Mouse (Mus musculus): ENCODE measurements around the gene Cdk15. TPM values are rescaled to one million over a fixed set of nuclear protein-coding genes. Genes with fewer than 3 reads are reported as not detected.

Cdk15 gene
- polyA plus RNA-seq, 1 experiment from 2014 or later = 1.9 TPM

DNA sequence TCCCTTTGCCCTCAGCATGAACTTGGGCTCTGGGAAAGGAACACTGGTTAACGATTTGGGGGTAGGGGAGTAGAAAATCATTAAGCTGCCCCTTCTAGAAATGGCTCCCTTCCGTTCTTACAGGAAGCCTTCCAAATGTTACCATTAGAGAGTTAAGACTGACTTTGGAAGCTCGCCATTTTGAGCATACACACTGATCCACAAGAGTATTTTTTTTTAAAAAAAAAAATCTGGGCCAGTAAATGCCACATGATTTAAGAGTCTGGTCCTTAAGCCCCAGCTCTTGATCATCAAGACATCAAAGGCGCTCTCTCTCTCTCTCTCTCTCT is 77.8 kb downstream of the Cdk15 start:
- Histone ChIP-seq H3K4me1 (peaks cover 27% of the 10 kb centered on the region), H3K9me3 (replicated peaks) (no peaks in the 10 kb centered on the region), H3K4me3 (replicated peaks) (no peak overlapping the region), H3K36me3 (no peaks in the 10 kb centered on the region), H3K27me3 (replicated peaks) (no peaks in the 10 kb centered on the region), H3K9ac (replicated peaks) (no peak overlapping the region), H3K27ac (replicated peaks) (peak overlapping the region; percentile 45; the same call in 1 of the 2 replicates), H3K4me2 (0 out of 2 replicates have a peak overlapping the region, but pooled peaks have one; percentile 2)
- no peak for ATAC-seq (ENCODE audit: low FRiP score)
- WGBS = 29% methylated on average over 4 of the region's 4 CpGs

GRCm38 (mm10) chr1:59336256-59336655 is 79.5 kb downstream of the Cdk15 start:
- no peak overlapping the region for H3K4me2 ChIP-seq
- no peak for ATAC-seq (ENCODE audit: low FRiP score)
- no peaks in the 10 kb centered on the region for H3K9me3 ChIP-seq (replicated peaks)
- H3K36me3 ChIP-seq = no peaks in the 10 kb centered on the region
- H3K4me1 ChIP-seq = peaks cover 36% of the 10 kb centered on the region
- no peak overlapping the region for H3K27ac ChIP-seq (replicated peaks)
- 93% methylated on average over 1 of the region's 1 CpGs for WGBS
- H3K4me3 ChIP-seq (replicated peaks) = no peak overlapping the region
- no peak overlapping the region for H3K9ac ChIP-seq (replicated peaks)
- H3K27me3 ChIP-seq (replicated peaks) = no peaks in the 10 kb centered on the region

DNA sequence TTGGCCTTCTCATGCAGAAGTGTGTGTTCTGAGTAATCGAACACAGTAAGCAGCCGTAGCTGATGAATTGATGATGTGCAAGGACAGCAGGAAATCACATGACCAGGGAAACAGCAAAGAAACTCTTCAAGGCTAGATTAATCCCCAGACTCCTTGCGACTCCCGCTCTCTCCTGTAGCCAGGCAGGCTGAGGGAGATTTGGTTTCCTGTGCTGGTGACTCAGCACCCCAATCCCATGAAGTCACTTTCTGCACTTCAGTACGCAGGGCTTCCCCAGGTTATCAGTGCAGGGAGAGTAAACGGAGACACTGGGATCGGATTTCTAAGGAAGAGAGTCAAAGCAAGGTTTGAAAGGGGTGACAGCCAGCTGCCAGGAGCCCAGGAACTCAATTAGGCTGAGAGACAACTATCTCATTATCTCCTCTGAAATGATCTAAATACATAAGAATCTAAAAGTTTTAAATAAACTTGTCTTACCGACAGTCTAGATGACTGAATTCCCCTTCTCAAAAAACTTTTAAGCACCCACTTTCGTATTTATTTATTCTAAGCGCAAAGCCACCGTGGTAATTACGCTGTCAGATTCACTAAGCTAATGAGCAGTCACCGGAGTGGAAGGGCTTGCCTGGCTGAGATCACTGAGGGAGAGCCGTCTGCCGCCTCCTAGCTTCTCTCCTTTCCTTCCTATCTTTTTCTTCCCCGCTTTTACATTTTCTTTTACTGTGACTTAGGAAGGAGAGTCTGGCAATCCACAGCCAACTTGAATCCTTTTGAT is 84.3 kb downstream of the Cdk15 start:
- Histone ChIP-seq H3K36me3 (no peaks in the 10 kb centered on the region), H3K9ac (replicated peaks) (no peak overlapping the region), H3K27me3 (replicated peaks) (no peaks in the 10 kb centered on the region), H3K4me1 (peaks cover 18% of the 10 kb centered on the region), H3K9me3 (replicated peaks) (no peaks in the 10 kb centered on the region), H3K27ac (replicated peaks) (no peak overlapping the region), H3K4me3 (replicated peaks) (no peak overlapping the region), H3K4me2 (peak overlapping the region; percentile 13)
- ATAC-seq (ENCODE audit: low FRiP score) = no peak
- 6% methylated on average over 16 of the region's 16 CpGs for WGBS

DNA sequence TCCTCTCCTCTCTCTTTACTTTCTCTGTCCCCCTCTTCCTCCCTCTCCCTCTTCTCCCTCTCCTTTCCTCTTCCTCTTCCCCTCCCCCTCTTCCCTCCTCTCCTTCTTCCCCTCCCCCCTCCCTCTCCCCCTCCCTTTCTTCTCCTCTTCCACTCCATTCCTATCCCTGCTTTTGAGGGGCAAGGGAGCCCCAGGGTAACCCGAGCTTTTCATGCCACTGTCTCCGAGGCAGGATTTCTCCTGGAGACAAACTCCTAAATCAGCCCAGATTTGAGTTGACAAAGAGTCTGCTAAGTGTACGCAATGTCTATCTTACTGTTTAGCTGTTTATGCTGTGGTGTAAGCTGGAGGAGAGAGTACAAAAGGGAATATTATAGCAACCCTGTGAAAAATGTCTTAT is 85.0 kb downstream of the Cdk15 start:
- no peak overlapping the region for H3K27ac ChIP-seq (replicated peaks)
- H3K9ac ChIP-seq (replicated peaks) = no peak overlapping the region
- no peaks in the 10 kb centered on the region for H3K9me3 ChIP-seq (replicated peaks)
- WGBS = 10% methylated on average over 3 of the region's 3 CpGs
- no peaks in the 10 kb centered on the region for H3K27me3 ChIP-seq (replicated peaks)
- H3K4me1 ChIP-seq = peaks cover 18% of the 10 kb centered on the region
- H3K4me3 ChIP-seq (replicated peaks) = no peak overlapping the region
- H3K4me2 ChIP-seq = no peak overlapping the region
- no peak for ATAC-seq (ENCODE audit: low FRiP score)
- H3K36me3 ChIP-seq = no peaks in the 10 kb centered on the region

- Histone ChIP-seq H3K36me3 (no peaks in the 10 kb centered on the region), H3K4me3 (replicated peaks) (no peak overlapping the region), H3K27me3 (replicated peaks) (no peaks in the 10 kb centered on the region), H3K4me2 (no peak overlapping the region), H3K9me3 (replicated peaks) (no peaks in the 10 kb centered on the region), H3K9ac (replicated peaks) (no peak overlapping the region), H3K27ac (replicated peaks) (no peak overlapping the region), H3K4me1 (peaks cover 18% of the 10 kb centered on the region)
- ATAC-seq (ENCODE audit: low FRiP score) = no peak
- 29% methylated on average over 6 of the region's 6 CpGs for WGBS
Measured at GRCm38 (mm10) chr1:59342146-59342545, 85.4 kb downstream of the Cdk15 start.

GRCm38 (mm10) chr1:59352706-59353105 is 96.0 kb downstream of the Cdk15 start:
- H3K4me1 ChIP-seq = no peaks in the 10 kb centered on the region
- 86% methylated on average over 4 of the region's 4 CpGs for WGBS
- no peaks in the 10 kb centered on the region for H3K36me3 ChIP-seq
- H3K27ac ChIP-seq (replicated peaks) = no peak overlapping the region
- H3K4me2 ChIP-seq = no peak overlapping the region
- no peak overlapping the region for H3K4me3 ChIP-seq (replicated peaks)
- ATAC-seq (ENCODE audit: low FRiP score) = no peak
- H3K27me3 ChIP-seq (replicated peaks) = no peaks in the 10 kb centered on the region
- H3K9ac ChIP-seq (replicated peaks) = no peak overlapping the region
- H3K9me3 ChIP-seq (replicated peaks) = no peaks in the 10 kb centered on the region

- ATAC-seq (ENCODE audit: low FRiP score) = no peak
- Histone ChIP-seq H3K4me2 (no peak overlapping the region), H3K36me3 (no peaks in the 10 kb centered on the region), H3K27me3 (replicated peaks) (no peaks in the 10 kb centered on the region), H3K9me3 (replicated peaks) (no peaks in the 10 kb centered on the region), H3K4me3 (replicated peaks) (no peak overlapping the region), H3K27ac (replicated peaks) (no peak overlapping the region), H3K9ac (replicated peaks) (no peak overlapping the region), H3K4me1 (no peaks in the 10 kb centered on the region)
- WGBS = 77% methylated on average over 9 of the region's 9 CpGs
Measured at GRCm38 (mm10) chr1:59355440-59355839, 98.7 kb downstream of the Cdk15 start.

DNA sequence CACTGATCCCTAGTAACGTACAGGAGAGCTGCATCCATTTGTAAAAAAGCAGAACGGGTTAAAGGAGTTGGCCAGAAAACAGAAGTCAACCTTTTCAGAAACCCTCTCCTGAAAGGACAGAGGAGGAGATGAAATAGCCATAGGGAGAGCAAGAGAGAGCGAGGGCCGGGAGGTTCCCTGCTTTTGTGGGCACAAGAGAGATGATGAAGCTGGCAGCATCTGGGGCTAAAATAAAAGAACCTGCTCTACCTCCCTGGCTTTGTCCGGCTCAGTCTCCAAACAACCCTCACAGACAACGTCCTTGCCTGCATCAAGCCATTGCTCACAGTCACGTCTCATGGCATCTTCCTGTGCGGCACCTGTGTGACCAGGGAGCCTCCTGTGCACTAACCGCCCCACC is 102.4 kb downstream of the Cdk15 start:
- Histone ChIP-seq H3K4me2 (no peak overlapping the region), H3K4me3 (replicated peaks) (no peak overlapping the region), H3K27me3 (replicated peaks) (no peaks in the 10 kb centered on the region), H3K27ac (replicated peaks) (no peak overlapping the region), H3K4me1 (no peaks in the 10 kb centered on the region), H3K9ac (replicated peaks) (no peak overlapping the region), H3K9me3 (replicated peaks) (no peaks in the 10 kb centered on the region), H3K36me3 (no peaks in the 10 kb centered on the region)
- ATAC-seq (ENCODE audit: low FRiP score) = no peak
- WGBS = 87% methylated on average over 9 of the region's 9 CpGs

DNA sequence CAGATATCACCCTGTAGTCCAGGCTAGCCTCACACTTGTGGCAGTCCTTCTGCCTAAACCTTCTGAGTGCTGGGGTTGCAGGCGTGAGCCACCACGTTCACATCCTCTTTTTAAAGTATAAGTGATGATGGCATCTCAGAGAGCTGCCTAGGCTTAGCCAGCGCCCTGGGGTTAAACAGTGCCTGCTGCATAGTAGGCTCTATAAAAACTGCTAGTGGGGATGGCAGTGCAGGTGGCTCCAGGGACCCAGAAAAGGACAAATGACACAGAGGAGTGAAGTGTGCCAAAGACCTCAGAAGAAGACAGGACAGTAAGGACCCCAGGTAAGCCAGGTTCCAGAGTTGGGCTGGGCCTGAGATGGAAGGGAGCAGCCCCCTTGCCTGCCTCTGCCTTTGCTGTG is 104.1 kb downstream of the Cdk15 start:
- H3K27ac ChIP-seq (replicated peaks) = no peak overlapping the region
- WGBS = 78% methylated on average over 3 of the region's 3 CpGs
- no peak for ATAC-seq (ENCODE audit: low FRiP score)

GRCm38 (mm10) chr1:59361460-59361859 is 104.8 kb downstream of the Cdk15 start:
- H3K9me3 ChIP-seq (replicated peaks) = no peaks in the 10 kb centered on the region
- H3K27me3 ChIP-seq (replicated peaks) = no peaks in the 10 kb centered on the region
- 65% methylated on average over 4 of the region's 4 CpGs for WGBS
- H3K36me3 ChIP-seq = no peaks in the 10 kb centered on the region
- no peak overlapping the region for H3K4me3 ChIP-seq (replicated peaks)
- no peaks in the 10 kb centered on the region for H3K4me1 ChIP-seq
- no peak overlapping the region for H3K9ac ChIP-seq (replicated peaks)
- ATAC-seq (ENCODE audit: low FRiP score) = no peak
- no peak overlapping the region for H3K27ac ChIP-seq (replicated peaks)
- no peak overlapping the region for H3K4me2 ChIP-seq

More for the DNA sequence above, 104.1 kb downstream of the Cdk15 start:
- Histone ChIP-seq H3K4me2 (no peak overlapping the region), H3K4me3 (replicated peaks) (no peak overlapping the region), H3K36me3 (no peaks in the 10 kb centered on the region), H3K9me3 (replicated peaks) (no peaks in the 10 kb centered on the region), H3K9ac (replicated peaks) (no peak overlapping the region), H3K27me3 (replicated peaks) (no peaks in the 10 kb centered on the region), H3K4me1 (no peaks in the 10 kb centered on the region)

GRCm38 (mm10) chr1:59361966-59362365 is 105.3 kb downstream of the Cdk15 start:
- WGBS = 89% methylated on average over 4 of the region's 4 CpGs
- Histone ChIP-seq H3K36me3 (no peaks in the 10 kb centered on the region), H3K4me3 (replicated peaks) (no peak overlapping the region), H3K9ac (replicated peaks) (no peak overlapping the region), H3K27ac (replicated peaks) (no peak overlapping the region), H3K9me3 (replicated peaks) (no peaks in the 10 kb centered on the region), H3K4me2 (no peak overlapping the region), H3K4me1 (no peaks in the 10 kb centered on the region), H3K27me3 (replicated peaks) (no peaks in the 10 kb centered on the region)
- ATAC-seq (ENCODE audit: low FRiP score) = no peak

DNA sequence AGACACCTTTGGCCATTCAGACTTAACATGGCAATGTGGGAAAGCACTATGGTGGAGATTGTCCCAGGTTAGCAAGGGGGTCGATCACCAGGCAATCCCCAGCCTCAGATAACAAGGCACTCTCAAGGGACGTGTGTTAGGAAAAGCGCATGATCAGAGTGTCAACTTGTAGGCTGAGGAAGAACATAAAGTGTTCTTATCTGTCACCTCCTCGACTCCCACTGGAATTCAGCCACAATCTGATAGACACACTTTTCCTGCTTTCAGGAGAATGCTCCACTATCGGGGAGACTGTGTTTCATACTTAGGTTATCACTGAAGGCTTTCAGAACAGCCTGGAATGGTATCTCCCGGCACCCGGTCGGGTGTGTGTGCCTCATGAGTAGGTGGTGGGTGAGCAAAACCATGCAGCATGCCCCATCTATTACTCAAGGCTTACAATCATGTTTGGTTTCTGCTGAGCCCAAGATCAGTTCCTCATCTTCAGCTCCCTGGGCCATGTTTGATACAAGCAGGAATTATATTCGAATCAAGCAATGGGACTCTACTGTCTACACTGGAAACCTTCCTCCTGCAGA is 107.8 kb downstream of the Cdk15 start:
- no peaks in the 10 kb centered on the region for H3K9me3 ChIP-seq (replicated peaks)
- peaks cover 10% of the 10 kb centered on the region for H3K4me1 ChIP-seq
- no peak overlapping the region for H3K4me3 ChIP-seq (replicated peaks)
- 87% methylated on average over 9 of the region's 9 CpGs for WGBS
- H3K4me2 ChIP-seq = no peak overlapping the region
- no peaks in the 10 kb centered on the region for H3K27me3 ChIP-seq (replicated peaks)
- no peak overlapping the region for H3K27ac ChIP-seq (replicated peaks)
- no peak overlapping the region for H3K9ac ChIP-seq (replicated peaks)
- H3K36me3 ChIP-seq = no peaks in the 10 kb centered on the region
- ATAC-seq (ENCODE audit: low FRiP score) = no peak

All from neural tube, embryonic 15.5 days (tissue).